Comparison of ENCODE assay signal across 8 mouse cellular contexts in genomic region chr2:117180250-117180885, GRCm38 (mm10). TPM values are rescaled to one million over a fixed set of nuclear protein-coding genes. Genes with fewer than 3 reads are reported as not detected.
DNase-seq lines count a peak whose midpoint lies in the region; ATAC-seq lines count a peak whose summit lies in the region.

No protein-coding gene starts in this region.

- no peak overlapping the region for H3K4me2 ChIP-seq in hindbrain, embryonic 16.5 days (ENCODE audit: low read length)

- WGBS in hindbrain, embryonic 16.5 days: 40% methylated on average over 7 of the region's 7 CpGs

- DNase-seq in NIH3T3 (ENCODE audit: low read depth): peak; percentile 90
- DNase-seq in cerebellum, adult 8-10 months: peak; percentile 86
- DNase-seq in layer of hippocampus, postnatal 36 days: peak; percentile 79 to 84
- peak; percentile 76 to 87 for DNase-seq in lung, postnatal 4 days
- DNase-seq in right cerebral cortex, adult 18-20 months: peak; percentile 83
- DNase-seq in urinary bladder, adult 18-20 months (ENCODE audit: low spot score in 2 of 2): peak; percentile 60 to 71

- 0 out of 2 replicates have a peak, but pooled peaks cover 2% of the 10 kb centered on the region for H3K36me3 ChIP-seq in hindbrain, embryonic 16.5 days (ENCODE audit: control insufficient read depth, insufficient read depth, low read length)

- no peak overlapping the region for H3K4me3 ChIP-seq in hindbrain, embryonic 16.5 days (ENCODE audit: low read length)

- no peak overlapping the region for H3K27ac ChIP-seq in hindbrain, embryonic 16.5 days (ENCODE audit: low read depth, low read length)

- ATAC-seq in frontal cortex, adult (ENCODE audit: low TSS enrichment): peak; percentile 75
- peak; percentile 95 for ATAC-seq in hindbrain, embryonic 16.5 days

- H3K9me3 ChIP-seq in hindbrain, embryonic 16.5 days (ENCODE audit: control insufficient read depth, low read length): no peaks in the 10 kb centered on the region

- no peak overlapping the region for H3K9ac ChIP-seq in hindbrain, embryonic 16.5 days (ENCODE audit: low read depth, low read length)

- H3K4me1 ChIP-seq in hindbrain, embryonic 16.5 days (ENCODE audit: control insufficient read depth, insufficient read depth, low read depth, low read length): no peaks in the 10 kb centered on the region

- no peaks in the 10 kb centered on the region for H3K27me3 ChIP-seq in hindbrain, embryonic 16.5 days (replicated peaks; ENCODE audit: control insufficient read depth, insufficient read depth, low read length)

RNA-seq across cellular contexts. Expression of gene Spred1, which starts 59.2 kb away (rescaled TPM):
- polyA plus RNA-seq in hindbrain, embryonic 16.5 days (2015; fragmentation: Nextera tagmentation; extraction: Ambion mirVana): 7.4 and 7.7 TPM in 2 replicates
- 100 to 1,000 TPM; 112 to 114 TPM for total RNA-seq in layer of hippocampus, postnatal 36 days (2021)
